Mouse (Mus musculus) cerebellum, adult 2 months (tissue): ENCODE measurements at regions not wholly inside any gene's neighbourhood (a gene's known extent, or its start where the extent isn't known, plus 50 kb on each side); places are given as distances from the start of the nearest gene placed in this dataset.

Source experiments
- DNase-seq, 2 experiments: peaks; one replicate each; pipeline ENCODE4 v3.0.0; 2021
- H3K27ac ChIP-seq: fragments of 200-500 bp; 2 replicates; pipeline ENCODE4 v1.5.1; 2012; ENCODE audit warnings: low read length, control low read depth, inconsistent platforms; ENCODE audit not compliant: insufficient read depth
- H3K27me3 ChIP-seq: fragments of 200-500 bp; 2 replicates; pipeline ENCODE4 v1.6.1; 2012; ENCODE audit warnings: inconsistent platforms, mild to moderate bottlenecking, low read length, moderate library complexity; ENCODE audit not compliant: control insufficient read depth, insufficient read depth
- H3K4me1 ChIP-seq: fragments of 200-500 bp; 2 replicates; pipeline ENCODE4 v1.6.1; 2011; ENCODE audit warnings: low read length; ENCODE audit not compliant: control insufficient read depth, insufficient read depth
- H3K4me3 ChIP-seq: fragments of 200-500 bp; replicated peaks from 2 replicates; pipeline ENCODE3; 2011; ENCODE audit warnings: mild to moderate bottlenecking, low read depth, low read length, control low read depth; ENCODE audit not compliant: insufficient read depth
- CTCF ChIP-seq: fragments of 200-500 bp; IDR thresholded peaks from 2 replicates; pipeline ENCODE4 v1.5.1; 2011; ENCODE audit warnings: low read depth, mild to moderate bottlenecking, control low read depth, low read length, moderate library complexity, borderline replicate concordance; ENCODE audit not compliant: insufficient read depth
- POLR2A ChIP-seq: fragments of 200-500 bp; IDR thresholded peaks from 2 replicates; pipeline ENCODE4 v1.6.1; 2011; ENCODE audit warnings: low read length, control low read depth, borderline replicate concordance; ENCODE audit not compliant: insufficient read depth
- WGBS: fragments of 180-500 bp; shearing (Covaris S2); methylation state at CpG from one replicate; pipeline ENCODE4 v1.1.7; 2018; 5-methylcytosine and 5-hydroxymethylcytosine counted together

GRCm38 (mm10) chr5:149845256-149845655, 167.2 kb downstream of the B3glct start:
- TF ChIP-seq POLR2A, result no peak
- TF ChIP-seq CTCF, result no peak
- Histone ChIP-seq H3K27ac (no peak overlapping the region), H3K4me1 (no peaks in the 10 kb centered on the region), H3K27me3 (no peaks in the 10 kb centered on the region), H3K4me3 (no peak overlapping the region)
- 12% methylated on average over 8 of the region's 8 CpGs for WGBS
- no peak for DNase-seq

GRCm38 (mm10) chr5:149848465-149848864, 170.0 kb upstream of the Rxfp2 start:
- 84% methylated on average over 3 of the region's 3 CpGs for WGBS
- H3K4me1 ChIP-seq, result no peaks in the 10 kb centered on the region
- no peak overlapping the region for H3K27ac ChIP-seq
- DNase-seq, result no peak
- TF ChIP-seq POLR2A (no peak), CTCF (no peak)
- H3K27me3 ChIP-seq, result no peaks in the 10 kb centered on the region
- H3K4me3 ChIP-seq, result no peak overlapping the region

- DNase-seq, result peak; percentile 44 to 63
- no peaks in the 10 kb centered on the region for H3K27me3 ChIP-seq
- no peak overlapping the region for H3K4me3 ChIP-seq
- no peaks in the 10 kb centered on the region for H3K4me1 ChIP-seq
- 9% methylated on average over 9 of the region's 9 CpGs for WGBS
- no peak for TF ChIP-seq POLR2A
- TF ChIP-seq CTCF, result peak; percentile 70
- H3K27ac ChIP-seq, result no peak overlapping the region
Measured at GRCm38 (mm10) chr5:149851011-149851410, 167.5 kb upstream of the Rxfp2 start.

GRCm38 (mm10) chr5:149852516-149852915, 166.0 kb upstream of the Rxfp2 start:
- Histone ChIP-seq H3K4me1 (no peaks in the 10 kb centered on the region), H3K4me3 (no peak overlapping the region), H3K27me3 (no peaks in the 10 kb centered on the region), H3K27ac (no peak overlapping the region)
- TF ChIP-seq CTCF (no peak), POLR2A (no peak)
- no peak for DNase-seq
- WGBS, result 48% methylated on average over 16 of the region's 16 CpGs

GRCm38 (mm10) chr5:149856101-149856500, 162.4 kb upstream of the Rxfp2 start:
- DNase-seq, result no peak
- H3K4me3 ChIP-seq, result no peak overlapping the region
- no peaks in the 10 kb centered on the region for H3K27me3 ChIP-seq
- no peak overlapping the region for H3K27ac ChIP-seq
- 86% methylated on average over 1 of the region's 1 CpGs for WGBS
- TF ChIP-seq POLR2A (no peak), CTCF (no peak)
- no peaks in the 10 kb centered on the region for H3K4me1 ChIP-seq

- Histone ChIP-seq H3K4me1 (no peaks in the 10 kb centered on the region), H3K27ac (no peak overlapping the region), H3K27me3 (no peaks in the 10 kb centered on the region), H3K4me3 (no peak overlapping the region)
- WGBS, result 65% methylated on average over 1 of the region's 1 CpGs
- TF ChIP-seq CTCF (no peak), POLR2A (no peak)
- no peak for DNase-seq
Measured at GRCm38 (mm10) chr5:149857019-149857418, 161.5 kb upstream of the Rxfp2 start.

GRCm38 (mm10) chr5:149861489-149861962, 156.9 kb upstream of the Rxfp2 start:
- DNase-seq, result peak in 1 of 2 experiments; percentile 21
- 47% methylated on average over 4 of the region's 4 CpGs for WGBS
- Histone ChIP-seq H3K27ac (no peak overlapping the region), H3K4me3 (no peak overlapping the region), H3K27me3 (no peaks in the 10 kb centered on the region), H3K4me1 (no peaks in the 10 kb centered on the region)
- TF ChIP-seq POLR2A, result no peak
- peak; percentile 59 for TF ChIP-seq CTCF

- TF ChIP-seq POLR2A (no peak), CTCF (no peak)
- Histone ChIP-seq H3K4me3 (no peak overlapping the region), H3K27me3 (no peaks in the 10 kb centered on the region), H3K27ac (no peak overlapping the region), H3K4me1 (no peaks in the 10 kb centered on the region)
- no peak for DNase-seq
- 80% methylated on average over 7 of the region's 7 CpGs for WGBS
Measured at GRCm38 (mm10) chr5:149867926-149868325, 150.5 kb upstream of the Rxfp2 start.

GRCm38 (mm10) chr5:149869441-149869840, 149.0 kb upstream of the Rxfp2 start:
- H3K27ac ChIP-seq, result no peak overlapping the region
- H3K4me1 ChIP-seq, result no peaks in the 10 kb centered on the region
- DNase-seq, result no peak
- no peaks in the 10 kb centered on the region for H3K27me3 ChIP-seq
- no peak for TF ChIP-seq CTCF
- no peak for TF ChIP-seq POLR2A
- 49% methylated on average over 5 of the region's 5 CpGs for WGBS
- no peak overlapping the region for H3K4me3 ChIP-seq
